Mouse (Mus musculus) lung, adult 2 months (tissue): Measurements from ENCODE around the gene Abcc10.

ENCODE experiments used
- CTCF ChIP-seq: fragments of 200-500 bp; IDR thresholded peaks from 2 replicates; pipeline ENCODE4 v1.5.1; 2011; ENCODE audit warnings: mild to moderate bottlenecking, low read length, control low read depth; ENCODE audit not compliant: insufficient read depth
- POLR2A ChIP-seq: fragments of 200-500 bp; IDR thresholded peaks from 2 replicates; pipeline ENCODE4 v1.6.1; 2011; ENCODE audit warnings: low read depth, mild to moderate bottlenecking, control low read depth, low read length, borderline replicate concordance; ENCODE audit errors: extremely low read depth

DNA sequence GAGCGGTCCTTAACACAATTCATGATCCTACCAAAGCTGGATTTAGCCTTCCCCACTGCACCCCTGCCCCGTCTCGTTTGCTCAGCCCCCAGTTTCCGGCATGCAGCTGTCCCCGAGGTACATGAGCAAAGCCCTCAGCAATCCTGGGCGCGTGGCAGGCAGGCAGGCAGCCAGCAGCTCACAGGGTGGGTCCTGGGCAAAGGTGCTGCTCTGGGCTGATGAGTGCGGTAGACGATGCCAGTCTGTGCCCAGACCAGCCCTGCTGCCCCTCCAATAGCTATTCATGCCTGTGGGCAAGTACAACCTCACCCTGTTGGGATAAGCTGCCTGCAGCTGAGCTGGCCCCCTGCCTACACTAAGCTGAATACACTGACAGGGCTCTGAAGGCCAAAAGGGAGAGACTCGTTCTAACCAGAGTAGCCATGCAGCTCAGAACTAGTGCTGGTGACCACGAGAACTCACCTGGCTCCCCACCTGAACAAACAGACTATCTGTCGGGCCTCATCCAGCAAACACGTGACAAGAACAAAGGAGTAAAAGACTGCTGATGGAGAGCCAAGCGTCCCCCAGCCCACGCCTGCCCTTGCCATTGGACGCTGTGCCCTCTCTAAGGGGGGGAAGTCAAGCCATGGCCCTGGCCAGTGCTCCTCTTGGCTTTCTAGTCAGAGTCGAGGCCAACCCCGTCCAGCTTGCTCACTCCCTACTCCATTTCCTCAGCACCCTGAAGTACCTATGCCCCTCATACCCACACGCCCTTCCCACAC, 58.2 kb downstream of the Abcc10 start:
- TF ChIP-seq CTCF (no peak), POLR2A (no peak)
